Mouse (Mus musculus) heart, embryonic 13.5 days (tissue): ENCODE measurements around the gene Mgat1. TPM values are rescaled to one million over a fixed set of nuclear protein-coding genes. Genes with fewer than 3 reads are reported as not detected.

ENCODE experiments used
- ATAC-seq: fragments of 200-750 bp; cut with Nextera tagmentation; 2 replicates; pipeline ENCODE4 v1.8.0; 2017; ENCODE audit warnings: moderate TSS enrichment; ENCODE audit not compliant: insufficient number of reproducible peaks, low FRiP score, low TSS enrichment; ENCODE audit errors: extremely low read depth
- H3K27ac ChIP-seq: fragments of 300-500 bp; sonication (generic); replicated peaks from 2 replicates; pipeline ENCODE4 v1.5.1; 2015; ENCODE audit warnings: moderate library complexity, mild to moderate bottlenecking, inconsistent platforms
- H3K27me3 ChIP-seq: fragments of 300-500 bp; sonication (generic); replicated peaks from 2 replicates; pipeline ENCODE4 v1.6.1; 2015; ENCODE audit warnings: mild to moderate bottlenecking, inconsistent platforms
- H3K36me3 ChIP-seq: fragments of 300-500 bp; sonication (generic); 2 replicates; pipeline ENCODE4 v1.6.1; 2015; ENCODE audit warnings: mild to moderate bottlenecking, inconsistent platforms
- H3K4me1 ChIP-seq: fragments of 300-500 bp; sonication (generic); 2 replicates; pipeline ENCODE4 v1.6.1; 2015; ENCODE audit warnings: inconsistent platforms
- H3K4me2 ChIP-seq: fragments of 300-500 bp; sonication (generic); 2 replicates; pipeline ENCODE4 v1.6.1; 2015; ENCODE audit warnings: inconsistent platforms, mild to moderate bottlenecking, moderate library complexity
- H3K4me3 ChIP-seq: fragments of 300-500 bp; sonication (generic); 2 replicates; pipeline ENCODE4 v1.5.1; 2015; ENCODE audit warnings: moderate library complexity, mild to moderate bottlenecking, inconsistent platforms
- H3K9ac ChIP-seq: fragments of 300-500 bp; sonication (generic); 2 replicates; pipeline ENCODE4 v1.6.1; 2015; ENCODE audit warnings: inconsistent platforms, mild to moderate bottlenecking, moderate library complexity
- H3K9me3 ChIP-seq: fragments of 300-500 bp; sonication (generic); 2 replicates; pipeline ENCODE4 v1.6.1; 2016; ENCODE audit warnings: inconsistent platforms
- WGBS: fragments of 180-500 bp; shearing (Covaris S2); methylation state at CpG from one replicate; pipeline ENCODE4 v1.1.7; 2015; ENCODE audit warnings: mixed read lengths; 5-methylcytosine and 5-hydroxymethylcytosine counted together
- polyA plus RNA-seq: library from polyadenylated mRNA; unstranded; fragments of >200 nt; fragmentation: Nextera tagmentation; extraction: Ambion mirVana; gene quantifications from 2 replicates; pipeline ENCODE4 v1.2.1, GENCODE M21; 2015

Gene Mgat1
- polyA plus RNA-seq, 1 experiment from 2014 or later: 44.2 TPM

DNA sequence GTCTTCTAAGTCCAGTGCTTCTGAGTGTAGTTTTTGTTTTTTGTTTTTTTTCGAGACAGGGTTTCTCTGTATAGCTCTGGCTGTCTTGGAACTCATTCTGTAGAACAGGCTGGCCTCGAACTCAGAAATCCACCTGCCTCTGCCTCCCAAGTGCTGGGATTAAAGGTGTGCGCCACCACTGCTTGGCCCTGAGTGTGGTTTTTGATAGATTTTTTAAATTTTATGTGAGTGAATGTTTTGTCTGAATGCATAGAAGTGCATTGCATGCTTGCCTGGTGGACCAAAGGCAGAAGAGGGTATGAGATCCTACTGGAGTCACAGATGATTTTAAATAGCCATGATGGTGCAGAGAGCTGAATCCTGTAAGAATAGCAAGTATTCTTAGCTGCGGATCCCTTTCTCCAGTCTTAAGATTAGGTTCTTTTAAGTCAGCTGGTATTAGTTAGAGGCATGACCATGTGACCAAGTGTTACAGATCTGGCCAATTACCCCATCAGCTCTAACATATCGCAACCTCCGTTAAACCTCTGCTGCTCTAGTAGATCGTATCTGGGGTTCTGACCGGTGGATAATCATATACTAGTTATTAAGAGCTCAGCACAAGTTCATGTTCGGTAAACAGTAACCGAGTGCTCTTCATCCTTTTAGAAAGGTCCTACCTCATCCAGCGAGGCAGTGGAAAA, 906 bp upstream of the Mgat1 start:
- ATAC-seq: no peak
- H3K27ac ChIP-seq: peak overlapping the region; percentile 97
- WGBS: 20% methylated on average over 11 of the region's 11 CpGs
- no peaks in the 10 kb centered on the region for H3K9me3 ChIP-seq
- no peaks in the 10 kb centered on the region for H3K27me3 ChIP-seq
- no peaks in the 10 kb centered on the region for H3K36me3 ChIP-seq
- H3K4me2 ChIP-seq: peak overlapping the region; percentile 72
- H3K4me3 ChIP-seq: peak overlapping the region; percentile 63
- H3K9ac ChIP-seq: peak overlapping the region; percentile 87
- peaks cover 41% of the 10 kb centered on the region for H3K4me1 ChIP-seq

DNA sequence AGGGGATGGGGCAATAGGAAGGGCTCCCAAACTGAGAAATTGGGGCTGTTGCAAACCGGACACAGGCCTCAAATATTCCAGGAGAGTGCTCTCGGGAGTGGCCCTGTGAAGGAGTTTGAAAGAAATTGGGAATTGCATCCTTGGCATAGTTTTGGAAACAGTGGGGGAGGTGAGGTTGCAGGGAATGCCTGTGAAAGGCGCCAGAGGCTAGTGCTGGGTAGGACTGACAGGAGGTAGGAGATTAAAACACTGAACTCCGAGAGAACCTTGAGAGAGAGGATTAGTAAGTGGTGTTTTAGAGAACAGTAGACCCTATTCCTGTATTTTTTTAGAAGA, 572 bp downstream of the Mgat1 start:
- Histone ChIP-seq H3K4me1 (peaks cover 56% of the 10 kb centered on the region), H3K4me2 (peak overlapping the region; percentile 72), H3K9ac (peak overlapping the region; percentile 87), H3K27ac (peak overlapping the region; percentile 97), H3K4me3 (peak overlapping the region; percentile 63), H3K36me3 (no peaks in the 10 kb centered on the region), H3K27me3 (no peaks in the 10 kb centered on the region), H3K9me3 (no peaks in the 10 kb centered on the region)
- ATAC-seq: no peak
- WGBS: 0% methylated on average over 4 of the region's 4 CpGs

DNA sequence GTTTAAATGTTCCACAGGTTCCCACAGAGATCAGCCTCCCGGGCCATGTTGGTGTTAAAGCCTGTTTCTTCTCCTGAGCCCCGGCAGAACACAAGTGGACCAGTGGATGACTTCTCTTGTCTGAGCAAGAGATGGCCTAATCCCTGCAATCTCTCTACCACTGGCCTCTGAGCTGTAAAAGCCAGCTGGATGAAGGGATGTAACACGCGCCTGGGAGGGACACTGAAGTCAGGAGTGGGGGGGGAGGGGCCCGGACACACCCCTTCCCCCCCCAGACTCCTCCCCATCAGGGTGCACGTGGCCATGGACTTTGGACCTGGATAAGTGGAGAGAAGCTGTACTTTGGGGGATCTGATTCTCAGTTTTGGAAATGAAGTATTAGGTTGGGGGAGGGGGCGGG, 1.2 kb downstream of the Mgat1 start:
- H3K27ac ChIP-seq: peak overlapping the region; percentile 97
- peaks cover 62% of the 10 kb centered on the region for H3K4me1 ChIP-seq
- H3K9ac ChIP-seq: peak overlapping the region; percentile 87
- no peaks in the 10 kb centered on the region for H3K9me3 ChIP-seq
- no peaks in the 10 kb centered on the region for H3K27me3 ChIP-seq
- H3K4me2 ChIP-seq: peak overlapping the region; percentile 72
- no peaks in the 10 kb centered on the region for H3K36me3 ChIP-seq
- 16% methylated on average over 7 of the region's 7 CpGs for WGBS
- ATAC-seq: no peak
- peak overlapping the region; percentile 63 for H3K4me3 ChIP-seq

DNA sequence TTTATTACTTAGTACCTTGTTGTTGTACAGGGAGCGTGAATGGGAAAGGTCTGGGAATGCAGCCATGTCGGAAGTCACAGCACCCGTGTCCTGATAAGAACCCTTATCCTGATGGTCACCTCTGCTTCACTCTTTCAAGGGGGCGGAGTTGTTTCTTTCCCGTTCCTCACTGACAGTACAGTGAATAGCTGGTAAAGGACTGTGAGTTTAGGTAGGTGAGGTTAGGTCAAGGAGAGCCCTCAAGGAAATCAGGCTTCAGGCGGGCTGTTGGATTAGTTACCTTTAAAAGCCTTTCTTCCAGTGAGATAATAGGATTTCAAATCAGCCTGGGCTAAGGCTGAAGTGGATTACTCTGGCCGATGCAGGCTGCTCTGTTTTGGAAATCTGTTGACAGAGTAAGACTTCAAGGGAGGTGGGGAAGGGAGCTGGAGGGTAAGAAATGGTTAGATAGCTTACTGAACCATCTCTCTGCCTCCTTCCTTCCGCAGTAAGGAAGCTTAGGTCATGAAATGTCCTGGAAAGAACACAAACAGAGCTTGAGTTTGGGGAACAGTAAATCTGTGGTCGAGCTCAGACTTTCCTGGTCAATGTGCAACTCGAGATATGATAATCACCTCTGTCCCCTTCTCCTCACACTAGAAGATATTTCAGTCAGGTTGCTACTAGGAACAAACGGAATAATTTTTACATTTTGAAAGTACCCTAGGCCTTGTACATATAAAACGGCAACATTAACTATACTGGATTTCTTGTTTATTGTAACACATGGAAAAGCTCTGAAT, 1.8 kb downstream of the Mgat1 start:
- H3K27ac ChIP-seq: peak overlapping the region; percentile 97
- peaks cover 63% of the 10 kb centered on the region for H3K4me1 ChIP-seq
- H3K9me3 ChIP-seq: no peaks in the 10 kb centered on the region
- WGBS: 17% methylated on average over 12 of the region's 12 CpGs
- peak overlapping the region; percentile 63 for H3K4me3 ChIP-seq
- H3K36me3 ChIP-seq: no peaks in the 10 kb centered on the region
- no peak for ATAC-seq
- H3K9ac ChIP-seq: peak overlapping the region; percentile 87
- H3K27me3 ChIP-seq: no peaks in the 10 kb centered on the region
- H3K4me2 ChIP-seq: peak overlapping the region; percentile 72

DNA sequence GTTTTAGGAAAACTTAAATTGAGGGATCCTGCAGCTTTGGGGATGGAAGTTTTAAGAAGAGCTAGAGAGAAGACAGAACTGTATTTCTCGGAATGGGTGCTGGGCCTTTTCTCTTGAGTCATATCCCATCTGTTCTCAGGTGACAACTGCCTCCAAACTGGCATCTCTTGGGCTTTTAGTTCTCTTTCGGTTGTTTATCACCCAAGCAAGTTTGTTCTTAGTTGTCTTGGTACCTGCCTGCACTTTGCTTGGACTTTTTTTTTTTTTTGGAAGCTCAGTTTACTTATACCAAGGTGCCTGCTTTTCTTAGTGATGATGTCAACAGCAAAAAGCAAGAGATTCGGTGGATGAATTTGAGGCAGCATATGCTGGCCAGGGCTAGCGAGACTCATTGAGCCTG, 2.5 kb downstream of the Mgat1 start:
- no peak for ATAC-seq
- H3K4me3 ChIP-seq: no peak overlapping the region
- H3K27me3 ChIP-seq: no peaks in the 10 kb centered on the region
- peak overlapping the region; percentile 72 for H3K4me2 ChIP-seq
- 84% methylated on average over 4 of the region's 4 CpGs for WGBS
- H3K36me3 ChIP-seq: no peaks in the 10 kb centered on the region
- 0 out of 2 replicates have a peak overlapping the region, but pooled peaks have one; percentile 33 for H3K9ac ChIP-seq
- H3K4me1 ChIP-seq: peaks cover 70% of the 10 kb centered on the region
- 0 out of 2 replicates have a peak overlapping the region, but pooled peaks have one; percentile 97 for H3K27ac ChIP-seq
- H3K9me3 ChIP-seq: no peaks in the 10 kb centered on the region

DNA sequence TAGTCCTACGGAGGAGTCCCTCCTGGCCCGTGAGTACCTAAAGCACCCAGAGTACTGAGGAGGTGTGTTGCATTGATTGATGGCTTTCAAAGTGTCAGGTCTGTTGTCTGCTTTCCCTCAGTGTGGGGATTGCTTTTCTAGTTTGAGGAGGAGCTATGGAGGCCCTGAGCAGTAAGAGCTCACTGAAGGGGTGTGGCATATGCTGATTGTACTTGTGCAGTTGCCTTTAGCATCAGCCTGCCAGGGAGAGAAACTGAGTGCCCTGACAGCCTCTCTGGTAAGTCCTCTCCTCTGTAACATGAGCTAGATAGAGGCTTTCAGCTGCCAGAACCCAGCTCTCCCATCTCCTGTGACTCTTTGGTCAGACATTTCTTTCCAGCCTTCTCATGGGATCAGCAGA, 3.3 kb downstream of the Mgat1 start:
- Histone ChIP-seq H3K9ac (peak overlapping the region; percentile 29; the same call in 1 of the 2 replicates), H3K4me1 (peaks cover 77% of the 10 kb centered on the region), H3K36me3 (peaks cover 7% of the 10 kb centered on the region; the same call in 1 of the 2 replicates), H3K9me3 (no peaks in the 10 kb centered on the region), H3K27ac (0 out of 2 replicates have a peak overlapping the region, but pooled peaks have one; percentile 92), H3K4me3 (no peak overlapping the region), H3K27me3 (no peaks in the 10 kb centered on the region), H3K4me2 (peak overlapping the region; percentile 4; the same call in 1 of the 2 replicates)
- 43% methylated on average over 2 of the region's 2 CpGs for WGBS
- ATAC-seq: no peak

DNA sequence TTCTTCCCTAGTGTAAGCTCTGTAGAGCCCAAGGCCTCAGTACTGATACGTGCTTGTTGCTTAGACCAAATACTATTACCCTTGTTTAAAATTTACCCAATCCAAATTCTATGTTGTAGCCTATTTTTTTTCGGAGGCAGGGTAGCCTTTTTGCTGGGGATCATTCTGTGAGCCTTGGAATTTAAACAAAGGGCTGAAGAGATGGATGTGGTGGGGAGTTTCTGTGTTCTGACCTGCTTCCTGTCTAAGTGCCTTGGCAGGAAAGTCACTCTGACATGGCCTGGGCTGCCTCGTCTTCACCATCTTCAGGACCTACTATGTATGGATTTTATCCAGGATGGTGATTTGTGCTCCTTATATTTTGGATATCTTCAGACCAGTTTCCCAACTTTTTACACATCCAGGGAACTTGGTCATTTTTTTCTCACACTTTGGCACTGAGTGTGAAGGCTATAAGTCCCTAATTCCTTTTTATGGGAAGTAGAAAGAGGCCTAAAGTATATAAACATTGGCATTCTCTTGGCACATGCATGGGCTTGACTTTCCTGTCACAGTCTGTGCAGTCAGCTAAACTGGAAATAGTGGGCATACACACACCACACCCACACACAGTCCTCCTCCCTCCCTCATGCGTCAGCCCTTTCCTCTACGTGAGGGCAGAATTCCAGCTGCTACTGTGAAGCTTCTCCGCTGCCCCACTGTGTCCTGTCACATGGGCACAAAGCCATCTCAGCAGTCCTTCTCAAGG, 4.4 kb downstream of the Mgat1 start:
- WGBS: 54% methylated on average over 6 of the region's 6 CpGs
- Histone ChIP-seq H3K4me1 (peaks cover 82% of the 10 kb centered on the region), H3K9ac (peak overlapping the region; percentile 48; the same call in 1 of the 2 replicates), H3K27me3 (no peaks in the 10 kb centered on the region), H3K27ac (peak overlapping the region; percentile 92), H3K4me3 (no peak overlapping the region), H3K36me3 (peaks cover 17% of the 10 kb centered on the region), H3K9me3 (no peaks in the 10 kb centered on the region), H3K4me2 (no peak overlapping the region)
- no peak for ATAC-seq

DNA sequence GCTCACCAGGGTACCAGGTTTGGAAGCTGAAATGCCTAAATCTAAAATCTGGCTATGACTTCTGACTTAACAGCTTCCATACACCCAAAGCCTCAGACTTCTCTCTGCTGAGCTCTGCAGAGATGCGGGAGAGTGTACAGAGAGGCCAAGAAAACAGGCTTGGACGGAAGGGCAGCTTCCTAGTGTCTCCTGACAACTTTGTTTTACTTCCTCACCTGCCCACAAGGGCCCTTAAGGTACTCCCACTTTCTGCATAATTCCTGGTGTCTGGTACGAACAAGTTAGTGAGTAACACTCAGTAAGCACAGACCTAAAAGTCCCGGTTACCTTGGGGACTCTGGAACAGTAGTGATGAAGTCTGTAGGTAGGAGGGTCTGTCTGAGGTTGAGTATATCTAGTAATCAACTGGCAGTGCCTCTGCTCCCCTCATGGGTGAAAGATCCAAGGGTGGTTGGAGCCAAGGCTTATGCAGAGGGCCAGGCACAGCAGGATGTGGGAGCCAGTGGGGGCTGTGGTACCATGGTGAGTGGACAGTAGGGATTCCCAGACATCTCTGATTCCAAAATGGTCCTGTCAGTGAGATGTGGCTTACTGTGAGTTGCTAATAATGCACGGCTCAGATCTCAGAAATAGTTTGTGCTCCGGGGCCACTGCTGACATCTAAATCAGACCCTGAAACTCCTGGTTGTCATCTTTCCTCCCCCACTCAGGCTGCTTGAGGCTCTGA, 5.1 kb downstream of the Mgat1 start:
- WGBS: 62% methylated on average over 6 of the region's 6 CpGs

DNA sequence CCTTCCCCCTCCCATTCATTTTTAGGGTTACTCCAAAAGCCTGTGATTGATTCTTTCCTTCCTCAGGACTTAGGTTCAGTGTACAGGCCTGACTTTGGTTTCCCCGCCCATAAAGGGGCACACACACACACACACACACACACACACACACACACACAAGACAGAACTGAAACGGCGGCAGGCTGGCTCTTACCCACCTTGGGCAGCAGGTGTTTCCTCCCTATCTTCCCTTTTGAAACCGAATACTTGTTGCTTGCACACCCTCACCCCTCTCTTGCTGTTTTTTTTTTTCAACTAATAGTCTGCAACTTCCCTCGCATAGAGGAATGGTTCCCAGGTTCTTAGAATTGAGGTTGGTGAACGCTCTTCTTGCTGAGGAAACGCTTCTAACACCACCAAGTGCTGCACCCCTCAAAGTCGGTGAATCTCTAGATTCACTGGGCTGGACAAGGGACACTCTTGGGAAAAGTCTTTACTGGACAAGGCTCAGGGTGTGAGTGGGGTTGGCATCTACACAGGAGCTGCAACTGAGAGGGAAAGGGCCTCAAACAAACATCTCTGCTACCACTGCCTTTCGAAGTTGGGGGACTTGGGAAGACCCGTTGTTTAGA, 5.9 kb downstream of the Mgat1 start:
- H3K27me3 ChIP-seq: no peaks in the 10 kb centered on the region
- H3K36me3 ChIP-seq: peaks cover 32% of the 10 kb centered on the region
- peak overlapping the region; percentile 80 for H3K4me2 ChIP-seq
- H3K4me3 ChIP-seq: peak overlapping the region; percentile 69
- peak overlapping the region; percentile 89 for H3K9ac ChIP-seq
- H3K27ac ChIP-seq: peak overlapping the region; percentile 92
- no peak for ATAC-seq
- H3K9me3 ChIP-seq: no peaks in the 10 kb centered on the region
- WGBS: 24% methylated on average over 10 of the region's 10 CpGs
- peaks cover 81% of the 10 kb centered on the region for H3K4me1 ChIP-seq

More for the DNA sequence above, 5.1 kb downstream of the Mgat1 start:
- H3K4me2 ChIP-seq: peak overlapping the region; percentile 80
- H3K4me1 ChIP-seq: peaks cover 82% of the 10 kb centered on the region
- H3K36me3 ChIP-seq: peaks cover 24% of the 10 kb centered on the region
- H3K4me3 ChIP-seq: no peak overlapping the region
- peak overlapping the region; percentile 89; the same call in 1 of the 2 replicates for H3K9ac ChIP-seq
- no peaks in the 10 kb centered on the region for H3K27me3 ChIP-seq
- H3K27ac ChIP-seq: peak overlapping the region; percentile 92
- ATAC-seq: no peak
- H3K9me3 ChIP-seq: no peaks in the 10 kb centered on the region
